Mouse (Mus musculus) kidney, adult 2 months (tissue): ENCODE results near the gene Mospd1.

ENCODE experiments used
- CTCF ChIP-seq: fragments of 200-500 bp; conservative IDR thresholded peaks from 2 replicates; pipeline ENCODE4 v1.5.1; 2011; ENCODE audit warnings: low read depth, mild to moderate bottlenecking, control low read depth, low read length, moderate library complexity, mixed read lengths; ENCODE audit not compliant: insufficient read depth, insufficient read length
- POLR2A ChIP-seq: fragments of 200-500 bp; IDR thresholded peaks from one replicate; pipeline ENCODE4 v1.6.1; 2011; ENCODE audit warnings: low read depth, low read length, control low read depth

DNA sequence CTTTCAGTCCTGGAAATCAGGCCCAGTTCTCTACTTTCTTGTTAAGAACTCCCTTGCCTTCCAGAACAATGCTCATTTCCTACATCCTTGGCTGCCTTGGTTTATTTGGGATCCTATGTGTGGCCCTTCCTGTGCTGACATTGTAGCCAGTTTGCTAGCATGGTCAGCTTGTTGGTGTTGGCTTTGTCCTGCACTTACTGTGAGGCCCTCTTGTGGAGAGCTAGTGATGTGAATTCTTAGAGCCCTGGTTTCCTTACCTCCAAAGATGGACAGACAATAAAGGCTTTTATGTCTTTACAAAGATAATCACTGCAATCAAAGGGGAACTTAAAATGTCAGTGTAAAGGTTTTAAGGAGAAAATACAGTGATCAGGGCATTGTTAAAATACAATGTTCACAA lies 32.9 kb downstream of the Mospd1 start:
- TF ChIP-seq POLR2A (no peak), CTCF (0 out of 2 replicates have a peak, but pooled peaks have one; percentile 2)
